Mouse (Mus musculus): Measurements from ENCODE around the gene Thap3. TPM values are rescaled to one million over a fixed set of nuclear protein-coding genes. Genes with fewer than 3 reads are reported as not detected.

Thap3 gene
- polyA plus RNA-seq, 1 experiment from 2014 or later = 45.6 TPM

DNA sequence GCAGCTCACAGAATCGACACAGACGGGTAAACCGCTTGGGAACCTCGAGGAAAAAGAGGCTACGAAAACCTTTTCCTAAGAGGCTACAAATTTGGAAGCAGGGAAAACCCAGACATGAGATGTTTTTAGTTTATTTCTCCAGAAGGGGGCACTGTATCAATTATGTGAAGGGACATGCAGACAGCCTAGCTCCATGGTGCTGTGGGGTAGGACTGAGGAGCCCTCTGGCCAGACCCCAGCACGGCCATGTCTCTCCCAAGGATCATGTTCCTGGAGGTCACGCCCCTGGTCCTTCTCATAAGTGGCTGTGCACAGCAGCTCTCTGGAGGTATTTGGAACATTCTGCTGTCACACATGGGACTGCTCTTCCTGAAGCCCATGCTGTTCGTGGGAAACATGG is 8.1 kb downstream of the Thap3 start:
- Histone ChIP-seq H3K9me3 (no peaks in the 10 kb centered on the region), H3K36me3 (peaks cover 68% of the 10 kb centered on the region), H3K4me1 (0 out of 2 replicates have a peak, but pooled peaks cover 5% of the 10 kb centered on the region), H3K4me3 (no peak overlapping the region), H3K4me2 (replicated peaks) (no peak overlapping the region), H3K9ac (no peak overlapping the region), H3K27ac (no peak overlapping the region), H3K27me3 (no peaks in the 10 kb centered on the region)
- WGBS = 70% methylated on average over 8 of the region's 8 CpGs
- ATAC-seq (ENCODE audit: insufficient number of reproducible peaks, insufficient read depth, low FRiP score, low TSS enrichment) = no peak

DNA sequence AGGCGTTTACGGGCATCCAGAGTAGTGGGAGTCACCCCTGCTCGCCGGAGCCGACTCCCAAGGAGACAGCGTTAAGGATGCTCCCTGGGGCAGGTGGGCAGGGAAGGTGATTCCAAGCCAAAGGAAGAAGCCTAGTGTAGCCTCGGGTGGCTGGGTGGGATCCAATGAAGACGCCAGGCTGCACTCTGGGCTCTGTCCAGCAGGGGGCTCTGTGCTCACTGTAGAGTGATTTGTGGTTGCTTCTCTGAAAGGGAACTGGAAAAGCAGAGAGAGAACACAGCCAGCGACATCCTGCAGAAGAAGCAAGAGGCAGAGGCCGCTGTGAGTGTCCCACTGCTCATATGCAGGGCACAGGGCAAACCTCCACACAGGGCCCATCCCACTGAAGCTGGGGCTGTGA is 11.0 kb downstream of the Thap3 start:
- no peak for ATAC-seq (ENCODE audit: insufficient number of reproducible peaks, insufficient read depth, low FRiP score, low TSS enrichment)
- no peaks in the 10 kb centered on the region for H3K27me3 ChIP-seq
- H3K9ac ChIP-seq = no peak overlapping the region; the same call in 1 of the 2 replicates
- H3K4me1 ChIP-seq = no peaks in the 10 kb centered on the region
- no peak overlapping the region for H3K4me3 ChIP-seq
- no peak overlapping the region for H3K4me2 ChIP-seq (replicated peaks)
- H3K36me3 ChIP-seq = peaks cover 80% of the 10 kb centered on the region
- H3K9me3 ChIP-seq = no peaks in the 10 kb centered on the region
- no peak overlapping the region for H3K27ac ChIP-seq
- 41% methylated on average over 10 of the region's 10 CpGs for whole genome bisulfite sequencing

DNA sequence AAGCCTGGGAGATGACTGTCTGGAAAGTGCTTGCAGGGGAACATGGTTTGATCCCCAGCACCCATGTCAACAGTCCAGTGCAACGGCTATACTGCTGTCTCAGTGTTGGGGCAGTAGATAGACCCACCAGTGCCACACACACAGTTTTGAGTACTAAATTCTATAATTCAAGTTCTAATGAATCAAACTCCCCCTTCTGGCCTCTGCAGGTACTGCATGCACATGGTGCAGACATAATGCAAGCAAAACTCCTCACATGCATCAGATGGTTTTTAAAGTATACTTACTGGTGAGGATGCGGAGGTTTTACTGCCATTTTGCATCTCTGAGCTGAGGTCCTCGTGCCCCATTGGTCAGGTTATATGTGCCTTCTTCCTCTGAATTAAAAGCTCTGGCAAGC is 13.4 kb downstream of the Thap3 start:
- Histone ChIP-seq H3K9ac (no peak overlapping the region), H3K9me3 (no peaks in the 10 kb centered on the region), H3K27me3 (no peaks in the 10 kb centered on the region), H3K4me2 (replicated peaks) (no peak overlapping the region), H3K4me3 (no peak overlapping the region), H3K4me1 (no peaks in the 10 kb centered on the region), H3K27ac (no peak overlapping the region), H3K36me3 (peaks cover 81% of the 10 kb centered on the region)
- no peak for ATAC-seq (ENCODE audit: insufficient number of reproducible peaks, insufficient read depth, low FRiP score, low TSS enrichment)
- 91% methylated on average over 3 of the region's 3 CpGs for WGBS

DNA sequence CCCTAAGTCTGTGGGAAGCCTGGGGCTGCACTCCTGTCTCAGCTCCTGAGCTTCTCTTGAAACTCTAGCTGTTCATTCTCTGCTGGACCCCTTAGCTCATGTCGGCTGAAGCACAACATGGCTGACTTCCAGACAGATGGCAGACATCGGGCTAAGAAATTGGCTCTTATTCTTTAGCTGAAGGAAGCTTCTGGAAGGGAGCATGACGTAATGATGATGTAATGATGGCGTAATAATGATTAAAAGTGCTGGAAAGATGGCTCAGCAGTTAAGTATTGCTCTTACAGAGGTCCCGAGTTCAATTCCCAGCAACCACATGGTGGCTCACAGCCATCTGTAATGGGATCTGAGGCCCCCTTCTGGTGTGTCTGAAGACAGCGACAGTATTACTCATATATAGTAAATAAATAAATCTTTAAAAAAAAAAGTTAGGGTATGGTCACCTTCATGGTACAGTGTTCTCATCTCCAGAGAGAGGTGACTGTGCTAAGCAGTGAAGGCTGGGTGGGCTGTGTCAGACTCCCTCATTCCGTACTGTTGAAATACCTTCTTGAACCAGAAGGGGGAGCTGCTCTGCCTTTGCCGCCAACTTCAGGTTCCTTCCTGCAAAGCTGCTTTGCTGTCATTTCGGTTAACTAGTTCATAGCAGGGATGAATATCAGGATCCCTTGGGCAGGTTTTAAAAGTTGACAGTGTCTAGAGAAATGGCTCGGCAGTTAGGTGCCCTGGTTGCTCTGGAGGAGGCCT is 16.4 kb downstream of the Thap3 start:
- Histone ChIP-seq H3K36me3 (peaks cover 78% of the 10 kb centered on the region), H3K4me2 (replicated peaks) (no peak overlapping the region), H3K4me1 (no peaks in the 10 kb centered on the region), H3K9me3 (no peaks in the 10 kb centered on the region), H3K27me3 (no peaks in the 10 kb centered on the region), H3K27ac (no peak overlapping the region), H3K9ac (no peak overlapping the region), H3K4me3 (no peak overlapping the region)
- no peak for ATAC-seq (ENCODE audit: insufficient number of reproducible peaks, insufficient read depth, low FRiP score, low TSS enrichment)
- WGBS = 68% methylated on average over 10 of the region's 10 CpGs

- Histone ChIP-seq H3K4me1 (no peaks in the 10 kb centered on the region), H3K9me3 (no peaks in the 10 kb centered on the region), H3K27ac (no peak overlapping the region), H3K9ac (no peak overlapping the region), H3K36me3 (peaks cover 68% of the 10 kb centered on the region), H3K27me3 (no peaks in the 10 kb centered on the region), H3K4me2 (replicated peaks) (no peak overlapping the region), H3K4me3 (no peak overlapping the region)
- 91% methylated on average over 26 of the region's 26 CpGs for WGBS
- ATAC-seq (ENCODE audit: insufficient number of reproducible peaks, insufficient read depth, low FRiP score, low TSS enrichment) = no peak
Observed at GRCm38 (mm10) chr4:151968204-151968921, 20.4 kb downstream of the Thap3 start.

DNA sequence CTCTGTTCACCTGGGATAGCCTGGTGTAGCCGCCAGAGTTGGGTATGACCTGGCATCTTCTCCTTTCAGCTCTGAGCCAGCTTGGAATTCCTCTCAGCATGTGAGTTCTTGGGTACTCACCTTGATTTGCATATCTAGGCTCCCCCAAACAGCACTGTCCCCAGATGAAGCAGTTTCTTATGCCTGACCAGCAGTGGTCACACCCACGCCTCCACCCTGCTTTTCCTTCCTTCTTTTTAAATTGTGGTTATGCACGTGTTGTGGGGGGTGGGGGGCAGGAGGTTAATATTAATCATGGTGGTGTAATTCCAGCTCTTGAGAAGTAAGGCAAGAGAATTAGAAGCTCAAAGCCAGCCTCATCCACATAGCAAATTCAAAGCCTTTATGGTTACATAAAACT is 26.0 kb downstream of the Thap3 start:
- Histone ChIP-seq H3K9me3 (no peaks in the 10 kb centered on the region), H3K9ac (no peak overlapping the region), H3K27ac (no peak overlapping the region), H3K4me2 (replicated peaks) (no peak overlapping the region), H3K4me1 (no peaks in the 10 kb centered on the region), H3K36me3 (peaks cover 74% of the 10 kb centered on the region), H3K27me3 (no peaks in the 10 kb centered on the region), H3K4me3 (no peak overlapping the region)
- 93% methylated on average over 3 of the region's 3 CpGs for WGBS
- ATAC-seq (ENCODE audit: insufficient number of reproducible peaks, insufficient read depth, low FRiP score, low TSS enrichment) = no peak

DNA sequence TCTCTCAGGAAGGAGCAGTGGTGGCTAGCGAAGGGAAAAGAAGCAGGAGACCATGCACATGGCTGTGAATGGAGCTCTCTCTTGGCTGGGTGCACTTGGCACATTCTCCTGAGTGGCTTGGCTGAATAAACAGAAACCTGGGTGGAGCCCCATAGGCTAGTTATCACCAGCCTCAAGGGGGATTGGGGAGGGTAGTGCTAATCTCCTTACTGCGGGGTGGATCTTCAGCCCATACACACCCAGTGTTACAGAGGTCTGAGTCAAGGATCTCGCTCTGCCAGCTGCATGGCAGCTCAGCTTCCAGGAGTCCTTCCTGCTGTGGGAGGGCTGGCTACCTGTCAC is 28.3 kb downstream of the Thap3 start:
- Histone ChIP-seq H3K4me1 (no peaks in the 10 kb centered on the region), H3K27ac (no peak overlapping the region), H3K4me2 (replicated peaks) (no peak overlapping the region), H3K9ac (no peak overlapping the region), H3K36me3 (peaks cover 86% of the 10 kb centered on the region), H3K4me3 (no peak overlapping the region), H3K27me3 (no peaks in the 10 kb centered on the region), H3K9me3 (no peaks in the 10 kb centered on the region)
- ATAC-seq (ENCODE audit: insufficient number of reproducible peaks, insufficient read depth, low FRiP score, low TSS enrichment) = peak; percentile 16; the same call in 1 of the 2 replicates
- 86% methylated on average over 3 of the region's 3 CpGs for WGBS

GRCm38 (mm10) chr4:151959849-151960512 is 28.8 kb downstream of the Thap3 start:
- no peaks in the 10 kb centered on the region for H3K27me3 ChIP-seq
- no peak overlapping the region for H3K9ac ChIP-seq
- H3K27ac ChIP-seq = no peak overlapping the region
- 92% methylated on average over 11 of the region's 11 CpGs for WGBS
- peaks cover 87% of the 10 kb centered on the region for H3K36me3 ChIP-seq
- no peak overlapping the region for H3K4me3 ChIP-seq
- H3K9me3 ChIP-seq = no peaks in the 10 kb centered on the region
- H3K4me1 ChIP-seq = no peaks in the 10 kb centered on the region
- no peak overlapping the region for H3K4me2 ChIP-seq (replicated peaks)
- ATAC-seq (ENCODE audit: insufficient number of reproducible peaks, insufficient read depth, low FRiP score, low TSS enrichment) = no peak

GRCm38 (mm10) chr4:151957584-151958315 is 31.0 kb downstream of the Thap3 start:
- Histone ChIP-seq H3K4me2 (replicated peaks) (no peak overlapping the region), H3K9ac (no peak overlapping the region), H3K27me3 (no peaks in the 10 kb centered on the region), H3K4me3 (no peak overlapping the region), H3K4me1 (no peaks in the 10 kb centered on the region), H3K36me3 (peaks cover 85% of the 10 kb centered on the region), H3K27ac (no peak overlapping the region), H3K9me3 (no peaks in the 10 kb centered on the region)
- no peak for ATAC-seq (ENCODE audit: insufficient number of reproducible peaks, insufficient read depth, low FRiP score, low TSS enrichment)
- WGBS = 91% methylated on average over 9 of the region's 9 CpGs

DNA sequence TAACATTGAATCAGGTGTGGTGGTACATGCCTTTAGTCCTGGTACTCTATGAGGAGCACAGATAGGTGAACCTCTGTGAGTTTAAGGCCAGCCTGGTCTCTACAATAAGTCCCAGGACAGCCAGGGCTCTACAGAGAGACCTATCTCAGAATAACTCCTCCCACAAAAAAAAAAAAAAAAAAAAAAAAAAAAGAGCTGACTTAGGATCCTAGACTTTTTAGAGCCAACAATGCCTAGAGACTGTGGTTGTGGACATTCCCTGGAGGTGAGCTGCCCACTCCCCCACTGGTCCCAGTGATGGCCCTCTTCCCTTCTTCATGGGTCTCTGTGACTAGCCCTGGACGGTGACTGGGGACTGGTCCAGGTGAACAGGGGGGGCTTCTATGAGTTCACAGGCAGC is 33.0 kb downstream of the Thap3 start:
- Histone ChIP-seq H3K36me3 (peaks cover 73% of the 10 kb centered on the region), H3K4me2 (replicated peaks) (no peak overlapping the region), H3K4me1 (no peaks in the 10 kb centered on the region), H3K9ac (no peak overlapping the region), H3K27me3 (no peaks in the 10 kb centered on the region), H3K4me3 (no peak overlapping the region), H3K9me3 (no peaks in the 10 kb centered on the region), H3K27ac (no peak overlapping the region)
- ATAC-seq (ENCODE audit: insufficient number of reproducible peaks, insufficient read depth, low FRiP score, low TSS enrichment) = no peak
- 95% methylated on average over 1 of the region's 1 CpGs for WGBS

DNA sequence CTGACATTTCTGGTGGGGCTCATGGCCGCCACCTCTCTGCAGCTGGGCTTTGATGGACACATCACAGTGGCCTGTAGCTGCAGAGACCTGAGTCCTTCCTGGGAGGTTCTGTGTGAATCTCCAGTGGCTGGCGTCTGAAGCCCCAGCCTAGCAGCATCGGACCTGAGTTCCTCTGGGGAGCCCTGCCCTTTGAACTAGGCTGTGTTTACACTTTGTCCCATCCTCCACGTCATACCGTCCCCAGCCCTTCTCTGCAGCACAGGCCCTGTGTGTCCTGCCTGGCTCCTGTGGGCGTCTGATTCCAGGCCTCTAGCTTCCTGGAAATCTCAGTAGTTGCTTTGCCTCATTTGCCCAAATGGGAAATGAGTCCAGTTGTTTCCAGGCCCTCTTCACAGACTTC is 35.6 kb downstream of the Thap3 start:
- H3K9ac ChIP-seq = no peak overlapping the region
- 84% methylated on average over 6 of the region's 6 CpGs for WGBS

More for the DNA sequence above, 35.6 kb downstream of the Thap3 start:
- H3K4me1 ChIP-seq = no peaks in the 10 kb centered on the region
- H3K36me3 ChIP-seq = peaks cover 58% of the 10 kb centered on the region
- H3K27me3 ChIP-seq = no peaks in the 10 kb centered on the region
- H3K4me2 ChIP-seq (replicated peaks) = no peak overlapping the region
- ATAC-seq (ENCODE audit: insufficient number of reproducible peaks, insufficient read depth, low FRiP score, low TSS enrichment) = no peak
- no peak overlapping the region for H3K4me3 ChIP-seq
- no peak overlapping the region for H3K27ac ChIP-seq
- H3K9me3 ChIP-seq = no peaks in the 10 kb centered on the region
